Mouse (Mus musculus): ENCODE measurements around the gene Tas2r121. TPM values are rescaled to one million over a fixed set of nuclear protein-coding genes. Genes with fewer than 3 reads are reported as not detected.
"Not testable (repeated sequence)": the region's sequence is repeated elsewhere in the genome, so short reads cannot be mapped to it uniquely, and the experiment has no call there.

Gene Tas2r121
- polyA plus RNA-seq (2012; rRNA removed), result not detected in 2 replicates

- DNase-seq (ENCODE audit: low read depth), result no peak
These were observed at the start of gene Tas2r121 for GRCm38 (mm10) chr6:132700907-132701306. Gene Tas2r121, minus strand, starts transcription at chr6:132701007.

DNA sequence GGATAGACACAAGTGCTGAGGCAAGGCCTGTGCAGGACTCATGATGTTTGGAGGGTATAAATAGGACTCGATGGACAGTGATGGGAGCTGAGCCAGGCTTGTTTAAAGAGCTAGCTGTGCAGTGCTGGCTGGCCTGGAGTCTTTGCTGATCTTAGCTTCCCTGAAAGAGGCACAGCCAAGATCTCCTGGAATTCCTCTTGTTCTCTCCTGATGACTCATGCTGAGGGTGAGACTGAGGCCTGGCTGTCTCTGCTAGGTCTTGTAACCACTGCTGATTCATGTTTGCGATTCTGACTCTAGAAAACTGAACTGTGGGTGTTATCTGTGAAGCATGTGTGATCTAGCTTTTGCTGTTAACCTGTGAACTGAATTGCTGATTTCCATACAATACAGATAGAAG lies 49.4 kb upstream of the Tas2r121 start:
- no peak for DNase-seq (ENCODE audit: low read depth)

DNA sequence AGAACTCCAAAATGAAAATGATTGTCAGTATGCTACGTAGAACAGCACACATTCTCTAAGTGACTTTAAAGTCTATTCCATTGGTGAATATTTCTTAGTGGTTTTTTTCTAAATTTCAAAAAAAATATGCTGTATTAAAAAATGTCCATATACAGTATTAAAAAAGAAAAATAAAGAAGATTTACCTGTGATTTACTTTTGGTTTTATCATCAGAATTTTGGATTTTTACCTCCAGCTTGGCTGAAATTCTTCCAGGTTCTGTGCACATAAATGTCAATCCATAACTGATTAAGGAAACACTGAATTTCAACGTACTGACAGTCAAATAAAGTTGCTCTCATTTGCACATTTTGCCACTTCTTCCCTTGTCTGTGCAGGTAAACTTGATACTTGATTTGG lies 37.1 kb upstream of the Tas2r121 start, which contains the start of gene Tas2r115:
Gene Tas2r115 (minus strand): TSS at position 101 of the 400 bp plus-strand sequence.
- no peak for DNase-seq (ENCODE audit: low read depth)

- DNase-seq (ENCODE audit: low read depth), result no peak
These were observed 11.0 kb upstream of the Tas2r121 start, which contains the start of gene Tas2r122 for GRCm38 (mm10) chr6:132711828-132712227. Gene Tas2r122, minus strand, starts transcription at chr6:132711928.

GRCm38 (mm10) chr6:132691596-132691995 lies 9.2 kb downstream of the Tas2r121 start:
- DNase-seq (ENCODE audit: low read depth), result not testable (repeated sequence)

DNA sequence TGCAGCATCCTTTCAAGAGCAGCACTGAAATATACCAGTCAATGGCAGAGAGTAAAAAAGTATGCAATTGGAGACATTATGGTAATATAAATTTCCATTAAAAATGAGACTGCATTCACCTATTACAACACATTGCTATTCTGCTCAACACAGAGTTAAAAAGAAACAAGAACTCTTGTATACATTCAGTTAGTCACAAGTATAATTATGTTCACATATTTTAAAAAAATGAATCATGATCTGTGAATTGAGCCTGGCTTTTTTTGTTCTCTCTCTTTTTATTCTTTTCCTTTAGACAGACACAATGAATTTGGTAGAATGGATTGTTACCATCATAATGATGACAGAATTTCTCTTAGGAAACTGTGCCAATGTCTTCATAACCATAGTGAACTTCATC lies 44.2 kb downstream of the Tas2r121 start, which contains the start of gene Tas2r120:
Gene Tas2r120 (plus strand): TSS at position 301 of the 400 bp plus-strand sequence.
- no peak for DNase-seq (ENCODE audit: low read depth)

DNA sequence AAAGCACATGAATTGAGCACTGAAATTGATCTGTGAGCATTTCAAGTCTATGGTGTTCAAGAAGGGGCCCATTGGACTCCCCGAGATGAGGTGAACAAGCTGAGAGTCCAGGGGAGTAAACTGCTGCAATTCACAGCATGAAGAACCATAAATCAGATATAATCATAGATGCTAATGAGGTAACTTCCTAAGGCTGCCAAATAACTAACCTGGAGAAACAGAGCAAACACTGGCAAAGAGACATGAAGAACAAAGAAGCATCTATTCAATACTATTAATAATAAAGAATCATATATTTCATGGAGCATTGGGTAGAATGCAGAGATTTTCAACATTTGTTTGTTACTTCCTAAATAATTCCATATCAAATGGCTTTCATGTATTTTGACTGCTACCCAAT lies 49.4 kb downstream of the Tas2r121 start, which contains the start of gene A630073D07Rik:
Gene A630073D07Rik (minus strand): TSS at position 101 of the 400 bp plus-strand sequence.
- DNase-seq (ENCODE audit: low read depth), result no peak

Other genes starting within 250 kb of the Tas2r121 start
- gene Prh1, start 131.2 kb downstream of the Tas2r121 start, polyA plus RNA-seq (2012; rRNA removed), result not detected in 2 replicates
- not detected in 2 replicates for gene Prp2, start 105.1 kb downstream of the Tas2r121 start, polyA plus RNA-seq (2012; rRNA removed)
- gene A630073D07Rik, start 49.5 kb downstream of the Tas2r121 start, polyA plus RNA-seq (2012; rRNA removed), result not detected in 2 replicates
- gene Tas2r120, start 44.1 kb downstream of the Tas2r121 start, polyA plus RNA-seq (2012; rRNA removed), result not detected in 2 replicates
- gene Tas2r122, start 10.9 kb upstream of the Tas2r121 start, polyA plus RNA-seq (2012; rRNA removed), result not detected in 2 replicates
- gene Tas2r115, start 37.0 kb upstream of the Tas2r121 start, polyA plus RNA-seq (2012; rRNA removed), result not detected in 2 replicates
- gene Tas2r124, start 53.7 kb upstream of the Tas2r121 start, polyA plus RNA-seq (2012; rRNA removed), result not detected in 2 replicates
- not detected in 2 replicates for gene Tas2r102, start 61.1 kb upstream of the Tas2r121 start, polyA plus RNA-seq (2012; rRNA removed)
- gene Tas2r136, start 77.2 kb upstream of the Tas2r121 start, polyA plus RNA-seq (2012; rRNA removed), result not detected in 2 replicates
- not detected in 2 replicates for gene Tas2r117, start 101.8 kb upstream of the Tas2r121 start, polyA plus RNA-seq (2012; rRNA removed)
- not detected in 2 replicates for gene Tas2r123, start 146.1 kb upstream of the Tas2r121 start, polyA plus RNA-seq (2012; rRNA removed)
- gene Tas2r116, start 154.4 kb upstream of the Tas2r121 start, polyA plus RNA-seq (2012; rRNA removed), result not detected in 2 replicates
- gene Tas2r110, start 167.0 kb upstream of the Tas2r121 start, polyA plus RNA-seq (2012; rRNA removed), result not detected in 2 replicates
- gene Tas2r113, start 192.0 kb upstream of the Tas2r121 start, polyA plus RNA-seq (2012; rRNA removed), result not detected in 2 replicates
- gene Tas2r125, start 208.6 kb upstream of the Tas2r121 start, polyA plus RNA-seq (2012; rRNA removed), result not detected in 2 replicates